Mouse (Mus musculus) adrenal gland, postnatal 14 days (tissue): Measurements from ENCODE around the gene Nutf2-ps1. TPM values are rescaled to one million over a fixed set of nuclear protein-coding genes. Genes with fewer than 3 reads are reported as not detected.
"Not testable (repeated sequence)": the region's sequence is repeated elsewhere in the genome, so short reads cannot be mapped to it uniquely, and the experiment has no call there.

Experiments
- DNase-seq: peaks from one replicate; pipeline ENCODE4 v3.0.0; 2021; ENCODE audit warnings: mixed read lengths
- long read RNA-seq, 2 experiments: library from polyadenylated mRNA; stranded (forward); transcript quantifications; one replicate each; pipeline ENCODE4 v2.0.0; 2021
- total RNA-seq: library from RNA; stranded (reverse); gene quantifications from 2 replicates; pipeline ENCODE4 v1.2.3, GENCODE M21; 2021

Nutf2-ps1 gene
- total RNA-seq: 80.2 and 97.3 TPM in 2 replicates
- long read RNA-seq, experiment 1, transcript Nutf2-ps1-201 (1 exons, 901 nt): major isoform, 16 of 16 reads
- long read RNA-seq, experiment 1, partial matches to known transcripts: 0 of 16 reads
- long read RNA-seq, experiment 1, other reads (novel, unspliced or antisense): 0 of 16 reads
- long read RNA-seq, experiment 2, transcript Nutf2-ps1-201 (1 exons, 901 nt): major isoform, 32 of 32 reads
- long read RNA-seq, experiment 2, partial matches to known transcripts: 0 of 32 reads
- long read RNA-seq, experiment 2, other reads (novel, unspliced or antisense): 0 of 32 reads

- DNase-seq: not testable (repeated sequence)
Measured at GRCm38 (mm10) chr19:53588968-53589367, at the start of gene Nutf2-ps1. Nutf2-ps1 (minus strand) TSS chr19:53589068.

- no peak for DNase-seq
Measured at GRCm38 (mm10) chr19:53638041-53638440, 49.2 kb upstream of the Nutf2-ps1 start.

GRCm38 (mm10) chr19:53621681-53622080 lies 32.8 kb upstream of the Nutf2-ps1 start:
- DNase-seq: no peak

- DNase-seq: no peak
Measured at GRCm38 (mm10) chr19:53608921-53609320, 20.1 kb upstream of the Nutf2-ps1 start.

GRCm38 (mm10) chr19:53601363-53601655 lies 12.4 kb upstream of the Nutf2-ps1 start:
- DNase-seq: no peak

GRCm38 (mm10) chr19:53600549-53601362 lies 11.9 kb upstream of the Nutf2-ps1 start:
- DNase-seq: peak; percentile 75

- peak; percentile 99 for DNase-seq
Measured at GRCm38 (mm10) chr19:53599757-53600539, 11.1 kb upstream of the Nutf2-ps1 start, which contains the start of gene Smc3. Smc3 (plus strand) TSS chr19:53600398.

- no peak for DNase-seq
Measured at GRCm38 (mm10) chr19:53596723-53597474, 8.0 kb upstream of the Nutf2-ps1 start.

GRCm38 (mm10) chr19:53587686-53588085 lies 1.2 kb downstream of the Nutf2-ps1 start:
- DNase-seq: not testable (repeated sequence)

- DNase-seq: not testable (repeated sequence)
Measured at GRCm38 (mm10) chr19:53580271-53580670, 8.6 kb downstream of the Nutf2-ps1 start.

GRCm38 (mm10) chr19:53578597-53579252 lies 10.1 kb downstream of the Nutf2-ps1 start:
- peak; percentile 81 for DNase-seq

- DNase-seq: peak; percentile 33
Measured at GRCm38 (mm10) chr19:53577025-53577800, 11.7 kb downstream of the Nutf2-ps1 start.

GRCm38 (mm10) chr19:53576061-53576460 lies 12.8 kb downstream of the Nutf2-ps1 start:
- DNase-seq: no peak

- DNase-seq: no peak
Measured at GRCm38 (mm10) chr19:53575296-53576010, 13.4 kb downstream of the Nutf2-ps1 start.

GRCm38 (mm10) chr19:53574546-53574945 lies 14.3 kb downstream of the Nutf2-ps1 start:
- DNase-seq: no peak

GRCm38 (mm10) chr19:53574131-53574530 lies 14.7 kb downstream of the Nutf2-ps1 start:
- DNase-seq: peak; percentile 33

GRCm38 (mm10) chr19:53573151-53573550 lies 15.7 kb downstream of the Nutf2-ps1 start:
- DNase-seq: no peak

GRCm38 (mm10) chr19:53572607-53573006 lies 16.3 kb downstream of the Nutf2-ps1 start:
- no peak for DNase-seq

GRCm38 (mm10) chr19:53571501-53572428 lies 17.1 kb downstream of the Nutf2-ps1 start:
- DNase-seq: no peak
